Mouse (Mus musculus) ES-E14 (cell line): Measurements from ENCODE around the gene Zmat1. TPM values are rescaled to one million over a fixed set of nuclear protein-coding genes. Genes with fewer than 3 reads are reported as not detected.
"Not testable (repeated sequence)": the region's sequence is repeated elsewhere in the genome, so short reads cannot be mapped to it uniquely, and the experiment has no call there.

ENCODE experiments used
- DNase-seq: peaks from one replicate; pipeline ENCODE4 v3.0.0-alpha.2; 2013; ENCODE audit warnings: low read depth, low spot score
- H3K27ac ChIP-seq: 2 replicates; pipeline ENCODE4 v1.5.1; 2012; ENCODE audit warnings: low read depth, mild to moderate bottlenecking, low read length, moderate library complexity, mixed read lengths; ENCODE audit not compliant: poor library complexity, insufficient read depth, severe bottlenecking
- H3K36me3 ChIP-seq: 2 replicates; pipeline ENCODE4 v1.6.1; 2012; ENCODE audit warnings: mild to moderate bottlenecking, low read length, moderate library complexity, mixed read lengths; ENCODE audit not compliant: control insufficient read depth, poor library complexity, insufficient read depth, severe bottlenecking
- H3K4me1 ChIP-seq, 2 experiments: fragments of 150-350 bp in 1 of 2; sonication (generic) in 1 of 2; 2 replicates each; pipeline ENCODE4 v1.6.1; 2012; ENCODE audit warnings: low read length in 2 of 2, mild to moderate bottlenecking in 1 of 2, mixed read lengths in 1 of 2; ENCODE audit not compliant: control insufficient read depth in 2 of 2, insufficient read depth in 2 of 2, poor library complexity in 1 of 2
- H3K4me3 ChIP-seq, 2 experiments: fragments of 150-350 bp in 1 of 2; sonication (generic) in 1 of 2; 2 replicates each; pipeline ENCODE4 v1.5.1; 2012; ENCODE audit warnings: low read length in 2 of 2, low read depth in 1 of 2, mild to moderate bottlenecking in 1 of 2, mixed read lengths in 1 of 2; ENCODE audit not compliant: insufficient read depth in 1 of 2, poor library complexity in 1 of 2, severe bottlenecking in 1 of 2
- H3K9ac ChIP-seq: 2 replicates; pipeline ENCODE4 v1.6.1; 2012; ENCODE audit warnings: low read depth, mild to moderate bottlenecking, low read length, mixed read lengths; ENCODE audit not compliant: poor library complexity, insufficient read depth, severe bottlenecking
- H3K9me3 ChIP-seq: fragments of 150-350 bp; sonication (generic); 2 replicates; pipeline ENCODE4 v1.6.1; 2012; ENCODE audit warnings: low read depth, mild to moderate bottlenecking, low read length; ENCODE audit not compliant: control insufficient read depth, insufficient read depth
- CHD2 ChIP-seq: IDR thresholded peaks from 2 replicates; pipeline ENCODE4 v1.6.1; 2014; ENCODE audit warnings: mild to moderate bottlenecking, low read depth, low read length, inconsistent platforms
- HCFC1 ChIP-seq: IDR thresholded peaks from 2 replicates; pipeline ENCODE4 v1.6.1; 2012; ENCODE audit warnings: low read length, inconsistent platforms, borderline replicate concordance; ENCODE audit not compliant: insufficient read depth
- MAFK ChIP-seq: IDR thresholded peaks from 2 replicates; pipeline ENCODE4 v1.6.1; 2014; ENCODE audit warnings: mild to moderate bottlenecking, low read depth, low read length, inconsistent platforms; ENCODE audit not compliant: insufficient read depth
- ZC3H11A ChIP-seq: IDR thresholded peaks from 2 replicates; pipeline ENCODE4 v1.6.1; 2012; ENCODE audit warnings: low read depth, mild to moderate bottlenecking, inconsistent platforms, low read length, borderline replicate concordance
- ZNF384 ChIP-seq: IDR thresholded peaks from 2 replicates; pipeline ENCODE4 v1.6.1; 2012; ENCODE audit warnings: low read depth, low read length, inconsistent platforms
- in situ Hi-C, 2 experiments: fragments of 600-800 bp; cut with MboI; formaldehyde crosslinking; loops; one replicate each; pipeline ENCODE4 v1.15.1; 2025; ENCODE audit warnings: low sequenced_read_pairs in 2 of 2, inconsistent platforms in 1 of 2; ENCODE audit not compliant: unreplicated experiment in 2 of 2
- total RNA-seq: library from RNA; depleted of rRNA; stranded (reverse); fragments of 300-350 nt; gene quantifications from 2 replicates; pipeline ENCODE4 v1.2.3, GENCODE M21; 2012; rRNA removed

Gene Zmat1
- 0.11 and 0.18 TPM in 2 replicates for total RNA-seq

DNA sequence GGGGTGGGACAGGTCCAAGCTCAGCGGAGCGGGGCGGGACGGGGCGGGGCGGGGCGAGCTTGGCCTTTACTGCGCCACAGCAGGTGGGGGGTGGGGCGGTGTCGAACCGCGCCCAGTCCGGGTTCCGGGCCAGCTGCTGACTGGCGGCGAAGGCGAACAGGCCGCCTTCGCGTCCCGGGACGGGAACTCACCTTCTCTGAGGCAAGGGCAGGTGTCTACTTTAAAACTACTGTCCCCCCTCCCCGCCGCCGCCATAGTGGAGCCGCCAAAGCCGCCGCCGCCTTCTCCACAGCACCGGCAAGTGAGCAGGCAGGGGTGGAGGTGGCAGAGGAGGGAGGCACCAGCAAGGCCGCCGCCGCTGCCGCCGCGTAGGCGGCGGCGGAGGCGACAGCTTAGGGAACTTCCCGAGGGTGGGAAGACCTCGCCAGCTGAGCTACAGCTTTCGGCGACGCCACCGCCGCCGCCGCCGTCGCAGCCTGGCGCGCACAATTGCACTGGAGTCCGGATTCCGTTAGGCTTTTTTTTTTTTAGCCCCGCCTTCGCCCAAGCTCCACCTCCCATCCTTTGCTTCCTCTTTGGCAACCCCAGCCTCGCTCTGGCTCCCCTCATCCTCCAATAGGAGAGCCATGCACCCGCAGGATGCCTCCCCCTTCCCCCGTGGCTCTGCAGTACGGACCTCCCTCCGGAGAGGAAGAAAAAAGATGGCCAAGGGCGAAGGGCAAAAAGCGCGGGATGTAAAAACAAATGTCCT is at the start of gene Zmat1:
Zmat1 (minus strand) TSS at position 490 of the 751 bp plus-strand sequence.
- in situ Hi-C loops = no loop called here
- peak; percentile 75 for DNase-seq
- H3K4me3 ChIP-seq = peak within 1 kb of the TSS; percentile 78 to 92
- no peaks in the 10 kb centered on the region for H3K4me1 ChIP-seq
- H3K36me3 ChIP-seq = no peaks in the 10 kb centered on the region
- peak; percentile 84 for TF ChIP-seq ZNF384
- no peak for TF ChIP-seq ZC3H11A
- no peak for TF ChIP-seq CHD2
- H3K9me3 ChIP-seq = no peaks in the 10 kb centered on the region
- peak within 1 kb of the TSS; percentile 16 for H3K27ac ChIP-seq
- peak within 1 kb of the TSS; percentile 79 for H3K9ac ChIP-seq

GRCm38 (mm10) chrX:135053939-135054338 is 44.9 kb upstream of the Zmat1 start:
- H3K9ac ChIP-seq, in situ Hi-C loops, H3K9me3 ChIP-seq, DNase-seq, H3K36me3 ChIP-seq, H3K4me3 ChIP-seq, H3K4me1 ChIP-seq, H3K27ac ChIP-seq: not testable (repeated sequence)

- Histone ChIP-seq H3K4me3 (peak overlapping the region; percentile 44 to 71; a peak in 3 of 4 replicates), H3K27ac (no peak overlapping the region), H3K36me3 (no peaks in the 10 kb centered on the region), H3K9ac (no peak overlapping the region), H3K9me3 (no peaks in the 10 kb centered on the region), H3K4me1 (no peaks in the 10 kb centered on the region)
- peak; percentile 1 for DNase-seq
- TF ChIP-seq ZNF384 (no peak), HCFC1 (no peak), ZC3H11A (no peak), CHD2 (no peak), MAFK (no peak)
- in situ Hi-C loops = no loop called here
Observed at GRCm38 (mm10) chrX:135035962-135036375, 27.0 kb upstream of the Zmat1 start.

DNA sequence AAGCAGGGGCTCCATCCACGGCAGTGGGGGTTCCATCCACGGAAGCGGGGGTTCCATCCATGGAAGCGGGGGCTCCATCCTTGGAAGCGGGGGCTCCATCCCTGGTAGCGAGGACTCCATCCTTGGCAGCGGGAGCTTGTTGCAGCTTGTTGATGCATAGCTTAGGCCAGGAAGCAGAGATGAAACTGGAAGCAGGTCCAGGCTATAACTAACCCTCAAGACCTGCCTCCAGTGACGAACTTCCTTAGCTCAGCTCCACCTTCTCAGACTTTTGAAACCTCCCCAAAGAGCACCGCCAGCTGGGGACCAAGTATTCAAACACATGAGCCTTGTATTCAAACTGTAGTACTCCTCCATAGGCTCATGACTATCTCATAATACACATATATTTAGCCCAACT is 16.1 kb upstream of the Zmat1 start:
- in situ Hi-C loops = no loop called here
- Histone ChIP-seq H3K4me1 (no peaks in the 10 kb centered on the region), H3K9ac (no peak overlapping the region), H3K9me3 (no peaks in the 10 kb centered on the region), H3K27ac (no peak overlapping the region), H3K4me3 (no peak overlapping the region), H3K36me3 (no peaks in the 10 kb centered on the region)
- TF ChIP-seq ZC3H11A (no peak), MAFK (no peak), ZNF384 (no peak), HCFC1 (no peak), CHD2 (no peak)
- no peak for DNase-seq

DNA sequence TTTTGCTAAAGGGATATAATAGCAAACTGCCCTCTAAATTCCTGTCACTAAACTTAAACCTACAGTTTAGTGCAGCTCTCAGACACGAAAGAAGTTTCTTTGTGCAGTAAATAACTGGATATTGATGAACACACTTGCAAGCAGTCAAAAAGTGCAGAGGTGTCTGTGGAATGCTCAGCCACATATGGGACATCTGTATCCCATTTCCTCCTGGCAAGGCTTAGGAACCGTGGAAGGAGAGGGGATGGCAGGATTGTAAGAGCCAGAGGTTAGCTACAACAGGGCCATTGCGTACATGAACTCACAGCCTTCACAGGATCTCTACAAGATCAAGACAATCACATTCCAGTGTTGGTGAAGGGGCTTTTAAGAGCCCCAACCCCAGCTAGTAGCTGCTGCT is 2.4 kb upstream of the Zmat1 start:
- in situ Hi-C loops = no loop called here
- H3K27ac ChIP-seq = no peak overlapping the region
- no peak for DNase-seq

More for the DNA sequence above, 2.4 kb upstream of the Zmat1 start:
- Histone ChIP-seq H3K4me1 (no peaks in the 10 kb centered on the region), H3K9me3 (no peaks in the 10 kb centered on the region), H3K9ac (no peak overlapping the region), H3K4me3 (no peak overlapping the region), H3K36me3 (no peaks in the 10 kb centered on the region)
- no peak for TF ChIP-seq ZNF384
- TF ChIP-seq HCFC1 = no peak
- TF ChIP-seq ZC3H11A = no peak
- no peak for TF ChIP-seq CHD2
- no peak for TF ChIP-seq MAFK
